Mouse (Mus musculus) forebrain, embryonic 10.5 days (tissue): Measurements from ENCODE around the gene Hadh. TPM values are rescaled to one million over a fixed set of nuclear protein-coding genes. Genes with fewer than 3 reads are reported as not detected.
A peak's percentile ranks its signal among the peaks of the same experiment; 100 is the strongest.

ENCODE experiments used
- DNase-seq: peaks from one replicate; pipeline ENCODE4 v3.0.0-alpha.2; 2017; ENCODE audit warnings: low spot score; ENCODE audit errors: extremely low spot score
- H3K27ac ChIP-seq: fragments of 300-500 bp; sonication (generic); 2 replicates; pipeline ENCODE4 v1.5.1; 2016; ENCODE audit warnings: mild to moderate bottlenecking
- H3K27me3 ChIP-seq: fragments of 300-500 bp; sonication (generic); 2 replicates; pipeline ENCODE4 v1.6.1; 2016; ENCODE audit warnings: mild to moderate bottlenecking; ENCODE audit not compliant: poor library complexity, severe bottlenecking
- H3K36me3 ChIP-seq: fragments of 300-500 bp; sonication (generic); replicated peaks from 2 replicates; pipeline ENCODE4 v1.6.1; 2016; ENCODE audit warnings: mild to moderate bottlenecking, moderate library complexity
- H3K4me1 ChIP-seq: fragments of 300-500 bp; sonication (generic); 2 replicates; pipeline ENCODE4 v1.6.1; 2016
- H3K4me3 ChIP-seq: fragments of 300-500 bp; sonication (generic); 2 replicates; pipeline ENCODE4 v1.5.1; 2016; ENCODE audit warnings: mild to moderate bottlenecking, moderate library complexity
- H3K9me3 ChIP-seq: fragments of 300-500 bp; sonication (generic); 2 replicates; pipeline ENCODE4 v1.6.1; 2016; ENCODE audit warnings: mild to moderate bottlenecking, moderate library complexity
- WGBS: fragments of 180-500 bp; shearing (Covaris S2); methylation state at CpG from one replicate; pipeline ENCODE4 v1.1.7; 2016; 5-methylcytosine and 5-hydroxymethylcytosine counted together
- polyA plus RNA-seq: library from polyadenylated mRNA; unstranded; fragments of >200 nt; fragmentation: Nextera tagmentation; extraction: Ambion mirVana; gene quantifications from 2 replicates; pipeline ENCODE4 v1.2.1, GENCODE M21; 2016

Gene Hadh
- polyA plus RNA-seq, 1 experiment from 2014 or later = 87.0 TPM

- Histone ChIP-seq H3K4me3 (no peak overlapping the region), H3K4me1 (peaks cover 6% of the 10 kb centered on the region), H3K27me3 (no peaks in the 10 kb centered on the region), H3K27ac (no peak overlapping the region), H3K9me3 (no peaks in the 10 kb centered on the region), H3K36me3 (peaks cover 62% of the 10 kb centered on the region)
- WGBS = 58% methylated on average over 11 of the region's 11 CpGs
- peak; percentile 57 for DNase-seq
These were observed 25.9 kb downstream of the Hadh start for GRCm38 (mm10) chr3:131245766-131246578.

- H3K9me3 ChIP-seq = no peaks in the 10 kb centered on the region
- no peak overlapping the region for H3K27ac ChIP-seq
- 60% methylated on average over 19 of the region's 19 CpGs for WGBS
- peaks cover 11% of the 10 kb centered on the region for H3K4me1 ChIP-seq
- H3K36me3 ChIP-seq = peaks cover 44% of the 10 kb centered on the region
- H3K4me3 ChIP-seq = no peak overlapping the region
- peak; percentile 87 for DNase-seq
- H3K27me3 ChIP-seq = no peaks in the 10 kb centered on the region
These were observed 33.9 kb downstream of the Hadh start for GRCm38 (mm10) chr3:131237785-131238633.

GRCm38 (mm10) chr3:131237061-131237460, 34.8 kb downstream of the Hadh start:
- H3K27me3 ChIP-seq = no peaks in the 10 kb centered on the region
- no peak overlapping the region for H3K4me3 ChIP-seq
- no peak for DNase-seq
- H3K36me3 ChIP-seq = peaks cover 42% of the 10 kb centered on the region
- H3K4me1 ChIP-seq = peaks cover 11% of the 10 kb centered on the region
- peak overlapping the region; percentile 44; the same call in 1 of the 2 replicates for H3K27ac ChIP-seq
- WGBS = 80% methylated on average over 6 of the region's 6 CpGs
- H3K9me3 ChIP-seq = no peaks in the 10 kb centered on the region

GRCm38 (mm10) chr3:131228083-131228482, 43.8 kb downstream of the Hadh start:
- H3K27me3 ChIP-seq = no peaks in the 10 kb centered on the region
- H3K27ac ChIP-seq = no peak overlapping the region
- 0 out of 2 replicates have a peak, but pooled peaks cover 2% of the 10 kb centered on the region for H3K4me1 ChIP-seq
- no peak overlapping the region for H3K4me3 ChIP-seq
- DNase-seq = no peak
- peaks cover 52% of the 10 kb centered on the region for H3K36me3 ChIP-seq
- no peaks in the 10 kb centered on the region for H3K9me3 ChIP-seq
- WGBS = 83% methylated on average over 6 of the region's 6 CpGs

GRCm38 (mm10) chr3:131218636-131219390, 53.1 kb downstream of the Hadh start:
- DNase-seq = peak; percentile 31
- Histone ChIP-seq H3K9me3 (no peaks in the 10 kb centered on the region), H3K4me1 (peaks cover 24% of the 10 kb centered on the region; the same call in 1 of the 2 replicates), H3K36me3 (peaks cover 53% of the 10 kb centered on the region), H3K27ac (no peak overlapping the region), H3K27me3 (no peaks in the 10 kb centered on the region), H3K4me3 (no peak overlapping the region)
- 65% methylated on average over 14 of the region's 14 CpGs for WGBS

- Histone ChIP-seq H3K36me3 (peaks cover 48% of the 10 kb centered on the region), H3K4me3 (no peak overlapping the region), H3K9me3 (0 out of 2 replicates have a peak, but pooled peaks cover 3% of the 10 kb centered on the region), H3K27ac (no peak overlapping the region), H3K4me1 (peaks cover 18% of the 10 kb centered on the region; the same call in 1 of the 2 replicates), H3K27me3 (no peaks in the 10 kb centered on the region)
- WGBS = 62% methylated on average over 9 of the region's 9 CpGs
- DNase-seq = no peak
These were observed 57.1 kb downstream of the Hadh start for GRCm38 (mm10) chr3:131214841-131215240.

GRCm38 (mm10) chr3:131214060-131214658, 57.7 kb downstream of the Hadh start:
- Histone ChIP-seq H3K9me3 (0 out of 2 replicates have a peak, but pooled peaks cover 3% of the 10 kb centered on the region), H3K27me3 (no peaks in the 10 kb centered on the region), H3K36me3 (peaks cover 42% of the 10 kb centered on the region), H3K4me3 (no peak overlapping the region), H3K27ac (peak overlapping the region; percentile 3; the same call in 1 of the 2 replicates), H3K4me1 (peaks cover 11% of the 10 kb centered on the region; the same call in 1 of the 2 replicates)
- WGBS = 88% methylated on average over 9 of the region's 9 CpGs
- no peak for DNase-seq

GRCm38 (mm10) chr3:131212200-131212599, 59.7 kb downstream of the Hadh start:
- H3K36me3 ChIP-seq = peaks cover 53% of the 10 kb centered on the region
- no peak for DNase-seq
- no peak overlapping the region for H3K27ac ChIP-seq
- no peak overlapping the region for H3K4me3 ChIP-seq
- H3K9me3 ChIP-seq = 0 out of 2 replicates have a peak, but pooled peaks cover 3% of the 10 kb centered on the region
- 87% methylated on average over 7 of the region's 7 CpGs for WGBS
- peaks cover 19% of the 10 kb centered on the region for H3K4me1 ChIP-seq
- no peaks in the 10 kb centered on the region for H3K27me3 ChIP-seq

- H3K36me3 ChIP-seq = peaks cover 64% of the 10 kb centered on the region
- H3K9me3 ChIP-seq = 0 out of 2 replicates have a peak, but pooled peaks cover 3% of the 10 kb centered on the region
- no peak overlapping the region for H3K4me3 ChIP-seq
- DNase-seq = no peak
- H3K27me3 ChIP-seq = no peaks in the 10 kb centered on the region
- peak overlapping the region; percentile 48 for H3K27ac ChIP-seq
- peaks cover 14% of the 10 kb centered on the region for H3K4me1 ChIP-seq
- 66% methylated on average over 13 of the region's 13 CpGs for WGBS
These were observed 63.5 kb downstream of the Hadh start for GRCm38 (mm10) chr3:131208265-131208891.

- no peaks in the 10 kb centered on the region for H3K27me3 ChIP-seq
- no peak for DNase-seq
- H3K36me3 ChIP-seq = peaks cover 68% of the 10 kb centered on the region
- peaks cover 18% of the 10 kb centered on the region for H3K4me1 ChIP-seq
- no peak overlapping the region for H3K4me3 ChIP-seq
- 83% methylated on average over 5 of the region's 5 CpGs for WGBS
- H3K9me3 ChIP-seq = 0 out of 2 replicates have a peak, but pooled peaks cover 3% of the 10 kb centered on the region
- peak overlapping the region; percentile 48; the same call in 1 of the 2 replicates for H3K27ac ChIP-seq
These were observed 64.1 kb downstream of the Hadh start for GRCm38 (mm10) chr3:131207846-131208245.

- Histone ChIP-seq H3K27me3 (no peaks in the 10 kb centered on the region), H3K27ac (peak overlapping the region; percentile 56; the same call in 1 of the 2 replicates), H3K4me3 (no peak overlapping the region), H3K9me3 (no peaks in the 10 kb centered on the region), H3K4me1 (peaks cover 27% of the 10 kb centered on the region), H3K36me3 (peaks cover 44% of the 10 kb centered on the region)
- WGBS = 29% methylated on average over 7 of the region's 7 CpGs
- DNase-seq = no peak
These were observed 69.6 kb downstream of the Hadh start for GRCm38 (mm10) chr3:131202311-131202710.
